Mouse (Mus musculus) kidney, postnatal 0 days (tissue): ENCODE data around the gene Cpm. TPM values are rescaled to one million over a fixed set of nuclear protein-coding genes. Genes with fewer than 3 reads are reported as not detected.

ENCODE experiments used
- ATAC-seq: fragments of 200-750 bp; cut with Nextera tagmentation; replicated peaks from 2 replicates; pipeline ENCODE4 v1.8.0; 2017; ENCODE audit warnings: low read depth, moderate number of reproducible peaks, moderate TSS enrichment, moderate library complexity; ENCODE audit not compliant: low FRiP score
- DNase-seq: peaks from one replicate; pipeline ENCODE4 v3.0.0-alpha.2; 2016; ENCODE audit warnings: low spot score
- H3K27ac ChIP-seq: fragments of 300-500 bp; sonication (generic); 2 replicates; pipeline ENCODE4 v1.5.1; 2014; ENCODE audit warnings: mild to moderate bottlenecking
- H3K27me3 ChIP-seq: fragments of 300-500 bp; sonication (generic); 2 replicates; pipeline ENCODE4 v1.6.1; 2014; ENCODE audit warnings: low read length, mixed read lengths; ENCODE audit not compliant: insufficient read depth
- H3K36me3 ChIP-seq: fragments of 300-500 bp; sonication (generic); 2 replicates; pipeline ENCODE4 v1.6.1; 2014; ENCODE audit warnings: low read length, mixed read lengths; ENCODE audit not compliant: insufficient read depth
- H3K4me1 ChIP-seq: fragments of 300-500 bp; sonication (generic); replicated peaks from 2 replicates; pipeline ENCODE4 v1.6.1; 2014; ENCODE audit warnings: antibody characterized with exemption, low read length, mixed read lengths; ENCODE audit not compliant: insufficient read depth
- H3K4me2 ChIP-seq: fragments of 300-500 bp; sonication (generic); 2 replicates; pipeline ENCODE4 v1.6.1; 2014; ENCODE audit warnings: mild to moderate bottlenecking, low read length, moderate library complexity, mixed read lengths
- H3K4me3 ChIP-seq: fragments of 300-500 bp; sonication (generic); replicated peaks from 2 replicates; pipeline ENCODE4 v1.5.1; 2014; ENCODE audit warnings: low read depth, low read length
- H3K9ac ChIP-seq: fragments of 300-500 bp; sonication (generic); 2 replicates; pipeline ENCODE4 v1.6.1; 2014; ENCODE audit warnings: low read depth, low read length
- H3K9me3 ChIP-seq: fragments of 300-500 bp; sonication (generic); replicated peaks from 2 replicates; pipeline ENCODE4 v1.6.1; 2016; ENCODE audit warnings: low read length, inconsistent platforms, mixed read lengths
- CTCF ChIP-seq: IDR thresholded peaks from 2 replicates; pipeline ENCODE4 v1.5.1; 2016; ENCODE audit warnings: antibody characterized with exemption, low read depth, mild to moderate bottlenecking, moderate library complexity
- WGBS: fragments of 180-500 bp; shearing (Covaris S2); extraction: QIAGEN DNeasy Blood & Tissue Kit; methylation state at CpG from one replicate; pipeline ENCODE4 v1.1.7; 2014; 5-methylcytosine and 5-hydroxymethylcytosine counted together
- polyA plus RNA-seq: library from polyadenylated mRNA; unstranded; fragments of >200 nt; fragmentation: Nextera tagmentation; extraction: Ambion mirVana; gene quantifications from 2 replicates; pipeline ENCODE4 v1.2.1, GENCODE M21; 2015

Cpm gene
- polyA plus RNA-seq, 1 experiment from 2014 or later = 51.7 TPM

DNA sequence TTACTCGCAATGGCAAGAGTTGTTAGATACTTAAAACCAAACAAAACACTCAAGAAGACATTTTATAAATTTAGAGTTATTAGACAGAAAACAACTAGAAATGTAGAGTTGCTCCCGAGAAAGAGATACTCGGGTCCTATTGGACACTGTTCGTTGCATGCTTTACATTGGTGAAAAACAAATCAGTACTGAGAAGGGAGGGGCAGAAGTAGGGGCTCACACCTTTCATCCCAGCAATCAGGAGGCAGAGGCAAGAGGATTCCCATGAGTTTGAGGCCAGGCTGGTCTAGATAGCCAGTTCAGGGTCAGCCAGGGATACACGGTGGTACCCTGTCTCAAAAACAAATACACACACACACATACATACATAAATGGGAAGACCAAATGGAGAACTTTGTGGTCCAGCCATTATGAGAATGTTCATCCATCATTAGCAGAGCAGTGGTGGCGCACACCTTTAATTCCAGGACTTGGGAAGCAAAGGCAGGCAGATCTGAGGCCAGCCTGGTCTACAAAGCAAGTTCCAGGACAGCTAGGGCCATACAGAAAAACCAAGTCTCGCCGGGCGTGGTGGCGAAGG, 62.2 kb downstream of the Cpm start:
- H3K4me2 ChIP-seq = no peak overlapping the region
- H3K9me3 ChIP-seq = no peaks in the 10 kb centered on the region
- DNase-seq (no peak), ATAC-seq (no peak)
- H3K27ac ChIP-seq = no peak overlapping the region
- no peak for TF ChIP-seq CTCF
- H3K9ac ChIP-seq = no peak overlapping the region
- 96% methylated on average over 10 of the region's 10 CpGs for WGBS
- no peak overlapping the region for H3K4me3 ChIP-seq
- no peaks in the 10 kb centered on the region for H3K4me1 ChIP-seq
- no peaks in the 10 kb centered on the region for H3K27me3 ChIP-seq
- peaks cover 52% of the 10 kb centered on the region for H3K36me3 ChIP-seq

DNA sequence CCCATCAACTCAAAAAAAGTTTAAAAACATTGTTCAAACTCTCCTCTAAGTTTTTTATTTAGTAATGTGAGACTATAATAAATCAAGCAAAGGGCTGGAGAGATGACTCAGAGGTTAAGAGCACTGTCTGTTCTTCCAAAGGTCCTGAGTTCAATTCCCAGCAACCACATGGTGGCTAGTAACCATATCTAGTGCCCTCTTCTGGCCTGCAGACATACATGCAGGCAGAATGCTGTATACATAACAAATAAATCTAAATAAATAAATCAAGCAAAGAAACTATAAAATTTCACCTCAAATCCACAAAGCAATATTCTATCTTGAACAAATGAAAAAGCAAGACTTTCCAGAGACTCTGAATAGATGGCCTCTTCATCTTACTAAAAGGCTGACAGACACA, 62.9 kb downstream of the Cpm start:
- H3K36me3 ChIP-seq = peaks cover 58% of the 10 kb centered on the region
- no peak overlapping the region for H3K27ac ChIP-seq
- no peak overlapping the region for H3K9ac ChIP-seq
- H3K9me3 ChIP-seq = no peaks in the 10 kb centered on the region
- H3K4me1 ChIP-seq = no peaks in the 10 kb centered on the region
- DNase-seq (no peak), ATAC-seq (no peak)
- peak; percentile 28; the same call in 1 of the 2 replicates for TF ChIP-seq CTCF
- H3K4me3 ChIP-seq = no peak overlapping the region
- no peaks in the 10 kb centered on the region for H3K27me3 ChIP-seq
- H3K4me2 ChIP-seq = no peak overlapping the region

DNA sequence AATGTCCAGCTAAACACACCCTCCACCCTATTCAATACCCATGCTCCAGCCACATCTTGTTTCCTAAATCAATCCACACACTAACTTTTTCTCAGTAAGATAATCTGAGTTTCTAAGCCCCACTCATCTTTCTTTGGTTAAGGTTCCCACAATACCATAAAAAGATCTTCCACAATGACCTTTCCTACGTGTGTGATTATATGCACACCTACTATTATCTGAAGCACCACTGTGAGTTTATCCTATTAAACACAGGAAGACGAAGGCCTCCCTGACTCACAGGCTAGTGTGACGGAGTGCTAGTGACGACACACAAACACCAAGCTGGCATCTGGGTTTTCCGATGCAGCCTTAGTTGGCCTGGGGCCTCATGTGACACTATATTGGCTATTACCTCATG, 63.7 kb downstream of the Cpm start:
- TF ChIP-seq CTCF = no peak
- no peaks in the 10 kb centered on the region for H3K27me3 ChIP-seq
- H3K9ac ChIP-seq = no peak overlapping the region
- DNase-seq (no peak), ATAC-seq (no peak)
- no peak overlapping the region for H3K4me2 ChIP-seq
- H3K36me3 ChIP-seq = peaks cover 64% of the 10 kb centered on the region
- WGBS = 96% methylated on average over 5 of the region's 5 CpGs
- H3K9me3 ChIP-seq = no peaks in the 10 kb centered on the region
- H3K4me3 ChIP-seq = no peak overlapping the region
- no peaks in the 10 kb centered on the region for H3K4me1 ChIP-seq
- no peak overlapping the region for H3K27ac ChIP-seq

DNA sequence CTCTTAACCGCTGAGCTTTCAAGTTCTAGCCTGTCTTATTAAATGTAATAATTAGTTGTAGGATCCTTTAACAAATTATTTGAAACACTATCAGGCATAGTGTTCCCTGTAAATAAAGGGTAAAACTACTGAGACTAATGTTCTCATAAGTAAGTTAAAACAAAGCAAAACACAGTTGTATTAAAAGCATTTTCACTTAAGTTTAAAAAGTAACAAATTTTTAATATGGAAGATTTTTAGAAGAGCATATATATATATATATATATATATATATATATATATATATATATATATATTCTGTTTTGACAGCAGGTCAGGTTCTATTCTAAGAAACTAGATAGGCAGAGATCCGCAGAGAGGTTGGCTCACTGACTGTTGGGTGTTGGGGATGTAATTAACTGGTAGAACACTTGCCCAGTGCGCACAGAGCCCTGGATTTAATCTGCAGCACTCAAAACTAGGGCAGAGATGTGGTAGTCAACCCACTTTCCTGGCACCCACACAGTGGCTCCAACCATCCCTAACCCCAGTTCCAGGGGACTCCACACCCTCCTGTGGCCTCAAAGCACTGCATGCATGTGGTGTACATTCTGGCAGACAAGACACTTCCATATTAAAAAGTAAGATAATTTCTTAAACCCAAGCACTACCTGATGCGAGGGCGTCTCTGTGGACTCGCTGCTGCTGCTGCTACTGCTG, 65.1 kb downstream of the Cpm start:
- WGBS = 95% methylated on average over 6 of the region's 6 CpGs
- TF ChIP-seq CTCF = no peak
- no peak for ATAC-seq

GRCm38 (mm10) chr10:117695027-117695426, 65.7 kb downstream of the Cpm start:
- peaks cover 74% of the 10 kb centered on the region for H3K36me3 ChIP-seq
- no peaks in the 10 kb centered on the region for H3K9me3 ChIP-seq
- H3K27ac ChIP-seq = no peak overlapping the region
- no peak for DNase-seq
- no peak for TF ChIP-seq CTCF
- H3K27me3 ChIP-seq = no peaks in the 10 kb centered on the region
- H3K4me1 ChIP-seq = no peaks in the 10 kb centered on the region
- WGBS = 95% methylated on average over 4 of the region's 4 CpGs
- ATAC-seq = no peak
- no peak overlapping the region for H3K9ac ChIP-seq
- no peak overlapping the region for H3K4me3 ChIP-seq
- H3K4me2 ChIP-seq = no peak overlapping the region

More for the DNA sequence above, 65.1 kb downstream of the Cpm start:
- peaks cover 70% of the 10 kb centered on the region for H3K36me3 ChIP-seq
- no peak for DNase-seq
- H3K4me1 ChIP-seq = no peaks in the 10 kb centered on the region
- H3K27ac ChIP-seq = no peak overlapping the region
- H3K27me3 ChIP-seq = no peaks in the 10 kb centered on the region
- no peak overlapping the region for H3K4me2 ChIP-seq
- H3K9me3 ChIP-seq = no peaks in the 10 kb centered on the region
- H3K4me3 ChIP-seq = no peak overlapping the region
- H3K9ac ChIP-seq = no peak overlapping the region

DNA sequence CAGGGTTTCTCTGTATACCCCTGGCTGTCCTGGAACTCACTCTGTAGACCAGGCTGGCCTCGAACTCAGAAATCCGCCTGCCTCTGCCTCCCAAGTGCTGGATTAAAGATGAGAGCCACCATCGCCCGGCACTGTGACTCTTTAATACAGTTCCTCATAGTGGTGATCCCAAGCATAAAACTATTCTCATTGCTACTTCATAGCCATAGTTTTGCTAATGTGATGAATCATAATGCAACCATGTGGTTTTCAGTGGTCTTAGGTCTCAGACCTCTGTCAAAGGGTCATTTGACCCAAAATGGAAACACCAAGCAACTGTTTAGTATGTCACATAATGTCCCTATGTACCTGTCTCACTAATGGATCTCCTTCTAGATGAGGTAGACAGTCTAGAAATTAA, 66.3 kb downstream of the Cpm start:
- no peaks in the 10 kb centered on the region for H3K27me3 ChIP-seq
- WGBS = 97% methylated on average over 4 of the region's 4 CpGs
- H3K4me1 ChIP-seq = no peaks in the 10 kb centered on the region
- TF ChIP-seq CTCF = no peak
- no peaks in the 10 kb centered on the region for H3K9me3 ChIP-seq
- DNase-seq (no peak), ATAC-seq (no peak)
- H3K9ac ChIP-seq = no peak overlapping the region
- H3K27ac ChIP-seq = no peak overlapping the region
- H3K36me3 ChIP-seq = peaks cover 74% of the 10 kb centered on the region
- H3K4me2 ChIP-seq = no peak overlapping the region
- H3K4me3 ChIP-seq = no peak overlapping the region
